Mouse (Mus musculus) monocyte, adult 5-6 weeks (primary cell): Measurements from ENCODE around the gene Triap1. TPM values are rescaled to one million over a fixed set of nuclear protein-coding genes. Genes with fewer than 3 reads are reported as not detected.
A peak's percentile ranks its signal among the peaks of the same experiment; 100 is the strongest.

Experiments used
- ATAC-seq: fragments of 153-309, 156-312 bp; replicated peaks from 2 replicates; pipeline ENCODE4 v1.8.0; 2017; ENCODE audit warnings: mild to moderate bottlenecking; ENCODE audit not compliant: low TSS enrichment, insufficient number of reproducible peaks, severe bottlenecking, poor library complexity, low FRiP score
- total RNA-seq: library from RNA; stranded (forward); fragments of 200-1000, 200-491, 200-594 nt; gene quantifications from 3 replicates; pipeline ENCODE4 v1.2.3, GENCODE M21; 2017

Gene Triap1
- total RNA-seq, 1 experiment from 2014 or later: 23.1 TPM

GRCm38 (mm10) chr5:115327610-115328548 lies 13.1 kb upstream of the Triap1 start:
- no peak for ATAC-seq

GRCm38 (mm10) chr5:115330955-115331354 lies 10.1 kb upstream of the Triap1 start:
- ATAC-seq: no peak

GRCm38 (mm10) chr5:115333626-115334025 lies 7.4 kb upstream of the Triap1 start:
- ATAC-seq: peak; percentile 71

GRCm38 (mm10) chr5:115340007-115340406 lies 1.0 kb upstream of the Triap1 start:
- ATAC-seq: no peak

GRCm38 (mm10) chr5:115341314-115342165 lies 515 bp downstream of the Triap1 start:
- no peak for ATAC-seq

GRCm38 (mm10) chr5:115347564-115347963 lies 6.5 kb downstream of the Triap1 start:
- ATAC-seq: peak; percentile 61

GRCm38 (mm10) chr5:115348546-115349224 lies 7.7 kb downstream of the Triap1 start, which contains the start of gene Cox6a1:
Gene Cox6a1 (minus strand): TSS chr5:115348981.
- peak; percentile 92 for ATAC-seq

GRCm38 (mm10) chr5:115349225-115349555 lies 8.2 kb downstream of the Triap1 start:
- ATAC-seq: no peak

GRCm38 (mm10) chr5:115351348-115351747 lies 10.3 kb downstream of the Triap1 start:
- ATAC-seq: no peak

- no peak for ATAC-seq
These were observed 14.0 kb downstream of the Triap1 start for GRCm38 (mm10) chr5:115355070-115355469.

GRCm38 (mm10) chr5:115358872-115359271 lies 17.8 kb downstream of the Triap1 start:
- ATAC-seq: peak; percentile 90

GRCm38 (mm10) chr5:115359438-115359837 lies 18.4 kb downstream of the Triap1 start:
- no peak for ATAC-seq

- no peak for ATAC-seq
These were observed 18.9 kb downstream of the Triap1 start for GRCm38 (mm10) chr5:115359851-115360372.

GRCm38 (mm10) chr5:115362216-115362615 lies 21.2 kb downstream of the Triap1 start:
- no peak for ATAC-seq

- no peak for ATAC-seq
These were observed 22.0 kb downstream of the Triap1 start for GRCm38 (mm10) chr5:115362819-115363714.

GRCm38 (mm10) chr5:115364782-115365181 lies 23.8 kb downstream of the Triap1 start:
- no peak for ATAC-seq

- ATAC-seq: no peak
These were observed 30.7 kb downstream of the Triap1 start for GRCm38 (mm10) chr5:115371736-115372135.
